ENCODE assay signal across 25 mouse cellular contexts in the genomic region with DNA sequence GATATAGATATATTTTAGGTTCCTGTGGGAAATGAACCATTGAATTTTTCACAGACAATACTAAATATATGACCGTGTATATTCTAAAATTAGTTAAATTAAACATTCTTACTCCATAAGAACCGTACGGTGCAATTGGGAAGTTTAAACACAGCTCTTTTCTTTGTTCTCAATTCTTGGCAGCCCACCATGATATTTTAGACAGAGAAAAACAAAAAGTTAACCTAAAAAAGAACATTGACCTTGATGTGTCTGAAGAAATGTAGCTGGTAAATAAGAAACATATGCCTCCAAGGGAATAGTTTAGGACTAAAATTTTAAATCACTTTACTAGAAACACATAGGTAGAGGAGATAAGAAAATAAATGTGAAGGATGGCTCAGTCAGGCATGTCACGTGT.
A peak's percentile ranks its signal among the peaks of the same experiment; 100 is the strongest.
DNase-seq lines count a peak whose midpoint lies in the region; ATAC-seq and TF ChIP-seq lines count a peak whose summit lies in the region.
"Had no signal": no experiment of that assay in that cellular context is flagged by ENCODE, and none has a peak within 500 bp of the region (broad histone marks: within the 10 kb centered on the region; RNA-seq: fewer than 3 reads in every experiment).

No protein-coding gene starts in this region.

- H3K4me2 ChIP-seq in embryonic facial prominence, embryonic 14.5 days (ENCODE audit: low read depth, low read length), result no peak overlapping the region
- no peak overlapping the region for H3K4me2 ChIP-seq in lung, embryonic 14.5 days
- H3K4me2 ChIP-seq in lung, postnatal 0 days (replicated peaks; ENCODE audit: low read depth, low read length), result no peak overlapping the region
- H3K4me2 ChIP-seq: embryonic facial prominence, embryonic 15.5 days; heart, embryonic 11.5 days; hindbrain, embryonic 12.5 days; hindbrain, embryonic 15.5 days had no signal

- no peak overlapping the region for H3K9ac ChIP-seq in embryonic facial prominence, embryonic 14.5 days (ENCODE audit: low read depth, low read length)
- no peak overlapping the region for H3K9ac ChIP-seq in lung, embryonic 14.5 days
- H3K9ac ChIP-seq in lung, postnatal 0 days (replicated peaks; ENCODE audit: low read depth), result no peak overlapping the region
- H3K9ac ChIP-seq: embryonic facial prominence, embryonic 15.5 days; forebrain, postnatal 0 days; hindbrain, embryonic 12.5 days; hindbrain, embryonic 15.5 days had no signal

- H3K27ac ChIP-seq in embryonic facial prominence, embryonic 14.5 days (replicated peaks; ENCODE audit: low read depth, low read length), result peak overlapping the region; percentile 44; the same call in 1 of the 2 replicates
- no peak overlapping the region for H3K27ac ChIP-seq in embryonic facial prominence, embryonic 10.5 days (replicated peaks)
- H3K27ac ChIP-seq in lung, embryonic 14.5 days (ENCODE audit: low read depth), result 0 out of 2 replicates have a peak overlapping the region, but pooled peaks have one; percentile 25
- H3K27ac ChIP-seq in lung, postnatal 0 days (ENCODE audit: low read length), result peak overlapping the region; percentile 66
- H3K27ac ChIP-seq: gastrocnemius, adult 2 months; hindbrain, embryonic 12.5 days; hindbrain, embryonic 15.5 days had no signal

- DNase-seq in embryonic facial prominence, embryonic 14.5 days (ENCODE audit: low spot score), result peak; percentile 57
- DNase-seq in embryonic facial prominence, embryonic 10.5 days (ENCODE audit: low spot score), result no peak
- DNase-seq in lung, embryonic 14.5 days, result peak; percentile 71
- DNase-seq in lung, adult 18-20 months, result no peak
- DNase-seq in lung, postnatal 0 days (ENCODE audit: low spot score), result peak; percentile 61
- DNase-seq in lung, adult 2 months, result no peak
- no peak for DNase-seq in ovary, postnatal 10 days (ENCODE audit: low spot score)
- DNase-seq: adrenal gland, postnatal 36 days; B cell, adult 2 months; cerebellum, adult 11 months; cerebellum, adult 2 months; cerebellum, adult 9-11 months; cerebellum, postnatal 36 days; embryo, embryonic 11 days; forebrain, postnatal 0 days; gastrocnemius, adult 2 months; gastrocnemius, postnatal 14 days had no signal

- no peak for TF ChIP-seq CTCF in lung, embryonic 14.5 days (IDR thresholded peaks at IDR 0.05; ENCODE audit: low read depth)
- no peak for TF ChIP-seq CTCF in lung, postnatal 0 days (IDR thresholded peaks at IDR 0.05)
- TF ChIP-seq CTCF in lung, adult 2 months (IDR thresholded peaks at IDR 0.05; ENCODE audit: insufficient read depth, low read length), result no peak

- no peak overlapping the region for H3K4me3 ChIP-seq in embryonic facial prominence, embryonic 14.5 days (ENCODE audit: low read depth, low read length)
- H3K4me3 ChIP-seq in embryonic facial prominence, embryonic 10.5 days, result no peak overlapping the region
- no peak overlapping the region for H3K4me3 ChIP-seq in lung, embryonic 14.5 days (ENCODE audit: low read depth, low read length)
- H3K4me3 ChIP-seq in lung, postnatal 0 days (ENCODE audit: low read depth, low read length), result no peak overlapping the region
- no peak overlapping the region for H3K4me3 ChIP-seq in lung, adult 2 months (replicated peaks; ENCODE audit: extremely low read depth, low read depth, low read length)
- H3K4me3 ChIP-seq: embryonic facial prominence, embryonic 15.5 days; gastrocnemius, adult 2 months; hindbrain, embryonic 12.5 days; hindbrain, embryonic 15.5 days had no signal

- H3K27me3 ChIP-seq in embryonic facial prominence, embryonic 14.5 days (replicated peaks; ENCODE audit: control insufficient read depth, insufficient read depth, low read length), result no peaks in the 10 kb centered on the region
- H3K27me3 ChIP-seq in embryonic facial prominence, embryonic 10.5 days (replicated peaks; ENCODE audit: low read depth, poor library complexity, severe bottlenecking), result no peaks in the 10 kb centered on the region
- H3K27me3 ChIP-seq in lung, embryonic 14.5 days (ENCODE audit: insufficient read depth, low read length), result no peaks in the 10 kb centered on the region
- H3K27me3 ChIP-seq in lung, postnatal 0 days (replicated peaks; ENCODE audit: insufficient read depth, low read length), result no peaks in the 10 kb centered on the region
- H3K27me3 ChIP-seq: CH12.LX; embryonic facial prominence, embryonic 15.5 days; hindbrain, embryonic 12.5 days; hindbrain, embryonic 15.5 days; Patski had no signal

- H3K4me1 ChIP-seq in embryonic facial prominence, embryonic 14.5 days (ENCODE audit: control insufficient read depth, insufficient read depth, low read length), result peaks cover 11% of the 10 kb centered on the region; the same call in 1 of the 2 replicates
- peaks cover 12% of the 10 kb centered on the region for H3K4me1 ChIP-seq in embryonic facial prominence, embryonic 10.5 days
- H3K4me1 ChIP-seq in lung, embryonic 14.5 days (ENCODE audit: insufficient read depth), result peaks cover 10% of the 10 kb centered on the region
- H3K4me1 ChIP-seq in lung, postnatal 0 days (ENCODE audit: insufficient read depth, low read depth, low read length), result no peaks in the 10 kb centered on the region
- H3K4me1 ChIP-seq in lung, adult 2 months (ENCODE audit: control insufficient read depth, insufficient read depth, low read length), result peaks cover 7% of the 10 kb centered on the region
- H3K4me1 ChIP-seq: hindbrain, embryonic 12.5 days; hindbrain, embryonic 15.5 days had no signal

- no peaks in the 10 kb centered on the region for H3K36me3 ChIP-seq in embryonic facial prominence, embryonic 14.5 days (ENCODE audit: control insufficient read depth, insufficient read depth, low read length)
- no peaks in the 10 kb centered on the region for H3K36me3 ChIP-seq in embryonic facial prominence, embryonic 10.5 days (replicated peaks)
- no peaks in the 10 kb centered on the region for H3K36me3 ChIP-seq in lung, embryonic 14.5 days (ENCODE audit: insufficient read depth)
- no peaks in the 10 kb centered on the region for H3K36me3 ChIP-seq in lung, postnatal 0 days (ENCODE audit: insufficient read depth, low read length)
- H3K36me3 ChIP-seq: embryonic facial prominence, embryonic 15.5 days; G1E; hindbrain, embryonic 12.5 days; hindbrain, embryonic 15.5 days had no signal

- no peak for ATAC-seq in embryonic facial prominence, embryonic 14.5 days (ENCODE audit: low read depth)
- no peak for ATAC-seq in lung, embryonic 14.5 days (ENCODE audit: insufficient read depth)
- ATAC-seq in lung, postnatal 0 days, result no peak
- ATAC-seq: forebrain, embryonic 14.5 days; forebrain, postnatal 0 days; Patski had no signal

- H3K9me3 ChIP-seq in embryonic facial prominence, embryonic 14.5 days (ENCODE audit: control insufficient read depth, low read length), result peaks cover 7% of the 10 kb centered on the region; the same call in 1 of the 2 replicates
- no peaks in the 10 kb centered on the region for H3K9me3 ChIP-seq in embryonic facial prominence, embryonic 10.5 days
- H3K9me3 ChIP-seq in lung, embryonic 14.5 days (ENCODE audit: low read depth, low read length), result no peaks in the 10 kb centered on the region
- H3K9me3 ChIP-seq in lung, postnatal 0 days (ENCODE audit: low read length), result no peaks in the 10 kb centered on the region
- H3K9me3 ChIP-seq: embryonic facial prominence, embryonic 15.5 days; G1E; hindbrain, embryonic 12.5 days; hindbrain, embryonic 15.5 days had no signal

- 42% methylated on average over 4 of the region's 4 CpGs for WGBS in embryonic facial prominence, embryonic 14.5 days
- WGBS in embryonic facial prominence, embryonic 10.5 days, result 86% methylated on average over 4 of the region's 4 CpGs
- 37% methylated on average over 4 of the region's 4 CpGs for WGBS in lung, embryonic 14.5 days
- 39% methylated on average over 4 of the region's 4 CpGs for WGBS in lung, postnatal 0 days
- 60% methylated on average over 4 of the region's 4 CpGs for WGBS in lung, adult 2 months

- no peak for TF ChIP-seq POLR2A in lung, adult 2 months (IDR thresholded peaks at IDR 0.05; ENCODE audit: borderline replicate concordance, extremely low read depth, low read depth, low read length)

- TF ChIP-seq EP300 in lung, postnatal 0 days (IDR thresholded peaks at IDR 0.05), result peak; percentile 24

Comparison
In these comparisons a context has a peak if more than half of its experiments do, and no peak if none do; other contexts are left out.
1. DNase-seq: peak in embryonic facial prominence, embryonic 14.5 days (single experiment), lung, embryonic 14.5 days (single experiment) and lung, postnatal 0 days (single experiment); none in embryonic facial prominence, embryonic 10.5 days (single experiment), lung, adult 18-20 months (0 of 2), lung, adult 2 months (single experiment) and ovary, postnatal 10 days (single experiment).